Mouse (Mus musculus) heart, adult 2 months (tissue): ENCODE data around the gene Olfr18.

Experiments used
- EP300 ChIP-seq: fragments of 200-500 bp; IDR thresholded peaks from 2 replicates; pipeline ENCODE4 v1.6.1; 2011; ENCODE audit warnings: low read depth, low read length, control low read depth; ENCODE audit not compliant: insufficient read depth
- POLR2A ChIP-seq: fragments of 200-500 bp; IDR thresholded peaks from 2 replicates; pipeline ENCODE4 v1.6.1; 2011; ENCODE audit warnings: mild to moderate bottlenecking, low read depth, low read length, control low read depth; ENCODE audit not compliant: insufficient read depth

- TF ChIP-seq EP300 (no peak), POLR2A (no peak)
Observed at GRCm38 (mm10) chr9:20367311-20367710, 31.4 kb upstream of the Olfr18 start.
